Mouse (Mus musculus) intestine, embryonic 14.5 days (tissue): ENCODE data around the gene Mtif3. TPM values are rescaled to one million over a fixed set of nuclear protein-coding genes. Genes with fewer than 3 reads are reported as not detected.
A peak's percentile ranks its signal among the peaks of the same experiment; 100 is the strongest.
"Not testable (repeated sequence)": the region's sequence is repeated elsewhere in the genome, so short reads cannot be mapped to it uniquely, and the experiment has no call there.

Experiments used
- ATAC-seq: fragments of 200-750 bp; cut with Nextera tagmentation; replicated peaks from 2 replicates; pipeline ENCODE4 v1.8.0; 2017; ENCODE audit warnings: low read depth, moderate number of reproducible peaks, moderate TSS enrichment, moderate library complexity; ENCODE audit not compliant: low FRiP score, low TSS enrichment
- DNase-seq: peaks from one replicate; pipeline ENCODE4 v3.0.0-alpha.2; 2018; ENCODE audit warnings: low spot score
- H3K27ac ChIP-seq: fragments of 300-500 bp; sonication (generic); 2 replicates; pipeline ENCODE4 v1.5.1; 2014; ENCODE audit warnings: low read depth, mild to moderate bottlenecking, control low read depth
- H3K27me3 ChIP-seq: fragments of 300-500 bp; sonication (generic); replicated peaks from 2 replicates; pipeline ENCODE4 v1.6.1; 2014; ENCODE audit warnings: low read length, control low read depth; ENCODE audit not compliant: control insufficient read depth, insufficient read depth
- H3K36me3 ChIP-seq: fragments of 300-500 bp; sonication (generic); 2 replicates; pipeline ENCODE4 v1.6.1; 2014; ENCODE audit warnings: low read length, control low read depth; ENCODE audit not compliant: control insufficient read depth, insufficient read depth
- H3K4me1 ChIP-seq: fragments of 300-500 bp; sonication (generic); replicated peaks from 2 replicates; pipeline ENCODE4 v1.6.1; 2014; ENCODE audit warnings: low read length, control low read depth, mixed read lengths; ENCODE audit not compliant: control insufficient read depth, insufficient read depth
- H3K4me2 ChIP-seq: fragments of 300-500 bp; sonication (generic); 2 replicates; pipeline ENCODE4 v1.6.1; 2014; ENCODE audit warnings: low read length
- H3K4me3 ChIP-seq: fragments of 300-500 bp; sonication (generic); 2 replicates; pipeline ENCODE4 v1.5.1; 2014; ENCODE audit warnings: low read depth, low read length, control low read depth, mixed read lengths
- H3K9ac ChIP-seq: fragments of 300-500 bp; sonication (generic); 2 replicates; pipeline ENCODE4 v1.6.1; 2014; ENCODE audit warnings: mild to moderate bottlenecking, low read length
- H3K9me3 ChIP-seq: fragments of 300-500 bp; sonication (generic); 2 replicates; pipeline ENCODE4 v1.6.1; 2016; ENCODE audit warnings: low read length, control low read depth; ENCODE audit not compliant: control insufficient read depth
- WGBS: fragments of 180-500 bp; shearing (Covaris S2); extraction: QIAGEN DNeasy Blood & Tissue Kit; methylation state at CpG from one replicate; pipeline ENCODE4 v1.1.7; 2014; 5-methylcytosine and 5-hydroxymethylcytosine counted together
- polyA plus RNA-seq: library from polyadenylated mRNA; unstranded; fragments of >200 nt; fragmentation: Nextera tagmentation; extraction: Ambion mirVana; gene quantifications from 2 replicates; pipeline ENCODE4 v1.2.1, GENCODE M21; 2014

The Mtif3 gene
- polyA plus RNA-seq, 1 experiment from 2014 or later = 24.7 TPM

DNA sequence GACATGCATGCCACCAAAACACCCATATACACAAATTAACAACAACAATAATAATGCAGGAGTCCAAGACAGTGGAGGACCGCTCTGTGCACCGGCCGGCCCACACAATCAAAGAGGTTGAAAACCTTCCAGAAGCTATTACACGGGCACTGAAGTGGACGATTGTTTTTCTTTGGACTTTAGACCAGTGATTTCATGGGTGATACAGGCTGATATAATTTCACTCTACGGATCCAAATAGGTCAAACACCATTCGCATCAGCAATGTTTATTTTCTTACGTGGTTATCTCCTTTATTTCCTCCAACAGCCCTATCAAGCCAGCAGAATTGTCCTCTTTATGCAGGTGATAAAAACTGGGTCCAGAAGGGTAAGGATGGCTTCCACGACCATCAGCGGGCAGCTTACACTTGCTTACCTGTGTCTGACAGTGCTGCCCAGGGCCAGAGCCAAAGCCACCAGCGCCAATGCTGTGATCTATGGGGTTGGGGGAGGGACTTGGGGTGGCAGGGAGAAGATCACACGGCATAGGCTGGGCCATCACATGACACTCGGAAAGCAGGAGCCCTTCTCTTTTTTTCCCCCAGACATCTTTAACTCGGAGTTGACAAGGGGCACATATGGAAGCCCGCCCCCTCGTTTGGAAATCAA is 31.6 kb downstream of the Mtif3 start:
- DNase-seq (no peak), ATAC-seq (no peak)
- no peaks in the 10 kb centered on the region for H3K36me3 ChIP-seq
- no peak overlapping the region for H3K9ac ChIP-seq
- 67% methylated on average over 16 of the region's 16 CpGs for WGBS
- H3K27ac ChIP-seq = no peak overlapping the region
- H3K4me1 ChIP-seq = no peaks in the 10 kb centered on the region
- H3K4me2 ChIP-seq = no peak overlapping the region
- no peaks in the 10 kb centered on the region for H3K9me3 ChIP-seq
- no peak overlapping the region for H3K4me3 ChIP-seq
- no peaks in the 10 kb centered on the region for H3K27me3 ChIP-seq

DNA sequence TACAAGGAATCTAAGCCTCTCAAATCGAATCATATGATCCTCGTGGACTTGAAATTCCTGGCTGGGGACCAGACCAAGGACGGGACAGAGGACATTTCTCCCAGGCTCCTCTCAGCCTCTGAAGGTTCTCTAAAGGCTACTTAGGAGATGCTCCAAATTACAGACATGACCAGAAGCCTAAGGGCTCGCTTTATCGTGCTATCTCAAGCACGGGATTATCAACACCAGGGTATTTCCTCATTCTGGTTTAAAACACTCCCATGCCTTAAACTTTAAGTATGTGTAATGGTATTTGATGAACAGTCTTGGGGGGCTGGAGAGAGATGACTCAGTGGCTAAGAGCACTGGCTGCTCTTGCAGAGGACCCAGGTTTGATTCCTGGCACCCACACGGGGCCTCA is 32.2 kb downstream of the Mtif3 start:
- ATAC-seq = no peak
- Histone ChIP-seq H3K9ac (no peak overlapping the region), H3K27ac (no peak overlapping the region), H3K4me1 (no peaks in the 10 kb centered on the region), H3K27me3 (no peaks in the 10 kb centered on the region), H3K9me3 (no peaks in the 10 kb centered on the region), H3K36me3 (no peaks in the 10 kb centered on the region), H3K4me3 (no peak overlapping the region), H3K4me2 (no peak overlapping the region)
- no peak for DNase-seq
- WGBS = 85% methylated on average over 7 of the region's 7 CpGs

DNA sequence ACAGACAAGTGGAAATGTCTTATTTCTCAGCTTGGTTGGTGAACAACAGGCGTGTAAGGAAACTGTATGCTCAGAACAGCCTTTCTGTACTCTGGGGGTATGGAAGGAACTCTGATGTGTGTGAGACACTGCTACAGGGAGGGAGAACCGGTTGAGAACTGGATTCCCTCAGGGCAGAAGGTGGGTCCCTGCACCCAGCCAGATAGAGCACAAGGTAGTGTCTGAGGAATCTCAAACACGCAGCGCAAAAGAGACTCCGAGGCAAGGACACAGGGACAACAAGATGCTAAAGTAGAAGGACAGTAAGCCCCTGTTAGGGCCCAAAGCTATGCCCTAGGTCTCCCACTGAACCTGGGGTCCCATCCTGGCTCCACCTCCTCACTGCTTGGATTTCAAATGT is 36.9 kb downstream of the Mtif3 start:
- WGBS = 84% methylated on average over 5 of the region's 5 CpGs
- no peak for ATAC-seq
- DNase-seq = no peak

DNA sequence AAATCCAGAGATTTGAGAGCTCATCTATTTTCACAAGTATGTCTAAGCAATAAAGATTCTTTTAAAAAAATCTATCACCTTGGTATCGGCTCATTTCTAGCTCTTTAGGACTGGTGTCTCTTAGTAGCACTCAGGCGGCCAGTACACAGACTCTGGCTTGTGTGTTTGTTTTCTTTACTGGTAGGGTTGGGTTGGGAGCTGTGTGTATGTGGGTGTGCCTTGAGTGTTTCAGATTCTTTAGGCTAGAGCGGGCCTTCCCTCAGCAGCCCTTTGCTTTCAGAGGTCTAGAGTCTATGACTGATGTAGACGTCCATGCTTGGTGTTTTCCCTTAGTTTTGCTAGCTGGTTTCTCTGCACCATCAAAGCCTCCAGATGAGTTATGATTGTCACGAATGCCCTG is 40.1 kb downstream of the Mtif3 start:
- H3K27me3 ChIP-seq = no peaks in the 10 kb centered on the region
- no peak overlapping the region for H3K9ac ChIP-seq
- H3K36me3 ChIP-seq = no peaks in the 10 kb centered on the region
- peaks cover 8% of the 10 kb centered on the region; the same call in 1 of the 2 replicates for H3K4me1 ChIP-seq
- no peak overlapping the region for H3K4me2 ChIP-seq
- ATAC-seq (no peak), DNase-seq (no peak)
- H3K27ac ChIP-seq = no peak overlapping the region
- no peaks in the 10 kb centered on the region for H3K9me3 ChIP-seq
- H3K4me3 ChIP-seq = no peak overlapping the region
- WGBS = 48% methylated on average over 5 of the region's 5 CpGs

More for the DNA sequence above, 36.9 kb downstream of the Mtif3 start:
- no peaks in the 10 kb centered on the region for H3K4me1 ChIP-seq
- no peak overlapping the region for H3K9ac ChIP-seq
- no peaks in the 10 kb centered on the region for H3K9me3 ChIP-seq
- no peaks in the 10 kb centered on the region for H3K27me3 ChIP-seq
- H3K27ac ChIP-seq = no peak overlapping the region
- no peak overlapping the region for H3K4me3 ChIP-seq
- H3K36me3 ChIP-seq = no peaks in the 10 kb centered on the region
- H3K4me2 ChIP-seq = no peak overlapping the region

GRCm38 (mm10) chr5:146921224-146921623 is 42.4 kb downstream of the Mtif3 start:
- Histone ChIP-seq H3K4me3 (no peak overlapping the region), H3K27ac (no peak overlapping the region), H3K4me2 (no peak overlapping the region), H3K9me3 (no peaks in the 10 kb centered on the region), H3K4me1 (peaks cover 8% of the 10 kb centered on the region; the same call in 1 of the 2 replicates), H3K9ac (no peak overlapping the region), H3K36me3 (no peaks in the 10 kb centered on the region), H3K27me3 (no peaks in the 10 kb centered on the region)
- ATAC-seq (no peak), DNase-seq (no peak)
- 55% methylated on average over 8 of the region's 8 CpGs for WGBS

- Histone ChIP-seq H3K9me3 (no peaks in the 10 kb centered on the region), H3K27ac (no peak overlapping the region), H3K9ac (peak overlapping the region; percentile 14; the same call in 1 of the 2 replicates), H3K4me3 (peak overlapping the region; percentile 17), H3K4me1 (peaks cover 8% of the 10 kb centered on the region; the same call in 1 of the 2 replicates), H3K36me3 (no peaks in the 10 kb centered on the region), H3K27me3 (no peaks in the 10 kb centered on the region), H3K4me2 (peak overlapping the region; percentile 51)
- 4% methylated on average over 25 of the region's 27 CpGs for WGBS
- ATAC-seq (peak; percentile 72), DNase-seq (no peak)
Observed at GRCm38 (mm10) chr5:146920314-146921161, 43.1 kb downstream of the Mtif3 start.

DNA sequence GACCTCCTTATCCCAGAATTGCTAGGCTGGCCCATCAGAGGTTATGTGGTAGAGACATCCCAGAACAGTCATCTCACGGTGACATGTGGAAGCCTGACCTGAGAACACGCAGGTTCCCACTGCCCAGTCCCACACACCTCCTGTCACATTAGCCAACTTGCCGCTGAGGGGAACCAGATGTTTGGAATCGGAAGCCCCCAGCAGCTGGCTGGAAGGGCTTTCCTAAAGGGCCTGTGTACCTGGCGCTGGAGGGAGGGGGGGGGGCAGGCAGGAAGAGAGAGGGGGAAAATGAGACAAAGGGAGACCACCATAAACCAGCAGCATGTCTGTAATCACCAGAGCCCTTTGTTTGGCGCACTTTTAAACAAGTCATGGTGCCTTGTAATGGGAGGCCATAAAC is 43.7 kb downstream of the Mtif3 start:
- Histone ChIP-seq H3K9ac (no peak overlapping the region), H3K36me3 (no peaks in the 10 kb centered on the region), H3K4me3 (no peak overlapping the region), H3K27ac (no peak overlapping the region), H3K4me2 (peak overlapping the region; percentile 51), H3K27me3 (no peaks in the 10 kb centered on the region), H3K9me3 (no peaks in the 10 kb centered on the region), H3K4me1 (peaks cover 8% of the 10 kb centered on the region; the same call in 1 of the 2 replicates)
- WGBS = 15% methylated on average over 6 of the region's 6 CpGs
- ATAC-seq (0 out of 2 replicates have a peak, but pooled peaks have one; percentile 40), DNase-seq (no peak)

- ATAC-seq = not testable (repeated sequence)
Observed at GRCm38 (mm10) chr5:146917357-146917756, 46.2 kb downstream of the Mtif3 start.

More at GRCm38 (mm10) chr5:146917357-146917756, 46.2 kb downstream of the Mtif3 start:
- H3K27me3 ChIP-seq, H3K27ac ChIP-seq, H3K9me3 ChIP-seq, H3K9ac ChIP-seq, H3K4me3 ChIP-seq, H3K4me1 ChIP-seq, DNase-seq, H3K4me2 ChIP-seq, H3K36me3 ChIP-seq: not testable (repeated sequence)
- 76% methylated on average over 4 of the region's 6 CpGs for WGBS
